Mouse (Mus musculus) stomach, postnatal 0 days (tissue): ENCODE data around the gene Hist1h2ae.

Experiments used
- CTCF ChIP-seq: IDR thresholded peaks from 2 replicates; pipeline ENCODE4 v1.5.1; 2016; ENCODE audit warnings: antibody characterized with exemption, low read depth, mild to moderate bottlenecking, moderate library complexity
- EP300 ChIP-seq: optimal IDR thresholded peaks from 2 replicates; pipeline ENCODE3; 2016; ENCODE audit warnings: antibody characterized with exemption

GRCm38 (mm10) chr13:23529480-23530165 lies 41.4 kb downstream of the Hist1h2ae start:
- no peak for TF ChIP-seq CTCF
- no peak for TF ChIP-seq EP300
